Mouse (Mus musculus) left cerebral cortex, postnatal 25 days (tissue): Measurements from ENCODE around the gene Necab3. TPM values are rescaled to one million over a fixed set of nuclear protein-coding genes. Genes with fewer than 3 reads are reported as not detected.

ENCODE experiments used
- DNase-seq, 2 experiments: peaks; one replicate each; pipeline ENCODE4 v3.0.0; 2022; ENCODE audit warnings: low spot score in 2 of 2, mixed read lengths in 1 of 2
- intact Hi-C: fragments of 180-260 bp; cut with DNase I; formaldehyde crosslinking; loops from one replicate; pipeline ENCODE4 v1.15.1; 2025
- total RNA-seq, 2 experiments: library from RNA; stranded (reverse); gene quantifications; 2 replicates each; pipeline ENCODE4 v1.2.3; 2021

The Necab3 gene
- total RNA-seq, 2 experiments from 2014 or later = 82.5 to 88.7 TPM

- intact Hi-C loops = no loop called here
- no peak for DNase-seq
Observed at GRCm38 (mm10) chr2:154549886-154550189, 8.9 kb downstream of the Necab3 start.

DNA sequence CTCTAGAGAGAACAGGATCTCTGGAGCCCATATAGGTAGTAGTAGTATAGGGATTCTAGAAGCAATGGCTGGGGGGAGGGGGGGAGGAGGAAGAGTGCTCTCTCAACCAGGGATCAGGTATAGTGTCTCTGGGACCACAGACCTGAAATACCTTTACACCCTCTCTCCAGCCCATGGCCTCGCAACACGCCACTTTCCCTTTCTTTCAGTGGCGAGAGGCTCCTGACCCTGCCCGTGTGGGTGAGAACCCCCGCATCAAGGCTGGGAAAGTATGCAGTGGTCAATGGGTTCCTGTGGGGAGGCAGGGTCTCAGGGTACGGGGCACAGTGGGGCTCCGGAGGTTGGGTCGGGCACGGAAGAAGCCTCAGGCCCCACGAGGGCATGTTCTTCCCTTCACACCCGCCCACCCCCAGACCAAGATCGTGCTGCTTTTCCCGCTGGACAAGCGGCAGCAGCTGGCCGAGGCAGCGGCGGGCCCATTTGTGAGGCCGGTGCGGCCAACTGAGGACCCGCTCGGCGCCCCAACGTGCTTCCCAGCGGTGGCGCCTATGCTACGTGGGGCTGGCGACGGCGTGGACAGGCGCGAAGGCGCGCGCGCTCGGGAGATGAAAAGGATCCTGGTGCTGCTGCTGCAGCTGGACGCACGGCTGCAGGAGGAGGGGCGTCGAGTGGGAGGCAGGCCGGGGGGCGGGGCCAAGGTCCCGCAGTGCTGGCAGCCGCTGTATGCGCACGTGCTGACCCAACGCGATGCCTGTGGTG, 9.4 kb downstream of the Necab3 start:
- intact Hi-C loops = no loop called here
- peak in 1 of 2 experiments; percentile 62 for DNase-seq

DNA sequence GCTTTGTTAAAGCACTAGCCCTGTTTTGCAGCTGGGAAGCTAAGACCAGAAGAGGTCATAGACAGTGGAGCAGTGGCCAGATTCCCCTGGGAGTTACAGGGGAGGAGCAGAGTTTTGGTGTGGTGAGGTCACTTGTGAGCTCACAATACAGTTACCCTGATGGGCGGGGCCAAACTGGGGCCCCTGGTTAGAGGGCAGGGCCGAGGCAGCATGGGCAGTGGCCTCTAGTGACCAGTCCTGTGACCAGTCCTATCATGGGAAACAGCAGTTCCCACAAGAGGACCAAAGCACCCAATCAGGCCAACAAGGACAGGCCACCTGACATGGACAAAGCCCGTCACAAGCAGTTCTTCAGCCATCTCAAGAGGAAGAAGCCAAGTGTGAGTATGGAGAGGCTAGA, 10.0 kb downstream of the Necab3 start:
- intact Hi-C loops = no loop called here
- DNase-seq = no peak

DNA sequence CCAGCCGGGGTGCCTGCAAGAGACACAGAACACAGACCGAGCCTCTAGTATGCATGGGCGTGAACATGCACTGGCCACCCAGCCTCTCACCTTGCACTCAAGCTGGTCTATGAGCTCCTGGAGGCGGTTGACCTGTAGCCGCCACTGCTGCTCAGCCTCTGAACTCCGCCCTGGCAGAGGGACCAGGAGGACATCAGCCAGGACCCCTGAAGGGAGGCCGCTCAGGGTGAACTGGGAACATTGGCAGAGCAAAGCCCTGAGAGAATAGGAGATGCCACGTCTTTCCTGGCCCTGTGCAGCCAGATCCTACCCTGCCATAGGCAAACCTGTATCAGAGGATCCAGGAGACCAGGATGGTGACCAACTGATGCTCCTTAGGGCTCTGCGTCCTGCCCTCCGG, 12.0 kb downstream of the Necab3 start, which contains the start of gene 1700003F12Rik:
Gene 1700003F12Rik, plus strand, starts transcription at position 375 of the 400 bp plus-strand sequence.
- DNase-seq = no peak
- intact Hi-C loops = no loop called here

- intact Hi-C loops = no loop called here
- DNase-seq = peak in 1 of 2 experiments; percentile 80
Observed at GRCm38 (mm10) chr2:154543567-154544347, 14.9 kb downstream of the Necab3 start.

DNA sequence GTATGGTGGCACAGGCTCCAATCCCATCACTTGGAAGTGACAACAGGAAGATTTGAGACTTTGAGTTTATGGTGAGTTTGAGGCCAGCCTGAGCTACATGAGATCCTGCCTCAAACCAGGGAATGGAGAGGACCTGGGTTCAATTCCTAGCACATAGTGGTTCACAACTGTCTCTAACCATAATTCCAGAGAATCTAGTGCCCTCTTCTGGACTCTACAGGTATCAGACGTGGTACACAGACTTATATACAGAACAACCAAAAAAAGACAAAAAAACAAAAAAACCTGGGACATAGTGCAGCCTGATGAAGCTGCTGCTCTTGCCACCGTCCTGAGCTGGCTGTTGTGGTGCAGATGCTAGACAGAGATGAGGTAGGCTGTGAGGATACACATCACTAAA, 17.1 kb downstream of the Necab3 start:
- intact Hi-C loops = no loop called here

DNA sequence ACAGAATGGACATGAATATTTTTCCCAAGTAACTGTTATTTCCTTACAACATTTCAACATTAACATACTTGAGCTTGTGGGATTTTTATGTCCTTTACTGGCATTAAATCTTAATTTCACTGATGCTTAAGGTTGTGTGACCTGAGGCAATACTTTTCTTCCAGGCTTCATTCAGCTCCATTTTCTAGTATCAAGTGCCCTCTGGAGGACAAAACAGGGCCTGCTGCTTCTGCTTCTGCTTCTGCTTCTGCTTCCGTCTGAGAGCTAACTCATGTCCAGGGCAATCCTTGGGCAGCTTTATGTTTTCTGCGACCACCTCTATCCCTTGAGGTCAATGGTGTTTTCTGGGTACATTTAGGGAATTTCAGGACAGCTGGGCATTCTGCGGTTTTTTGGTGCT, 19.0 kb downstream of the Necab3 start:
- intact Hi-C loops = loop anchor here (1.0 to 5.0 kb wide), 2 partner anchors 102 to 122 kb away; partner anchors contain the start of gene Cbfa2t2
- DNase-seq = peak in 1 of 2 experiments; percentile 79

More for the DNA sequence above, 17.1 kb downstream of the Necab3 start:
- DNase-seq = no peak

GRCm38 (mm10) chr2:154538710-154539109, 20.0 kb downstream of the Necab3 start:
- no peak for DNase-seq
- intact Hi-C loops = loop anchor here (1.0 to 5.0 kb wide), 4 partner anchors 46 to 159 kb away; partner anchors contain the start of gene Cbfa2t2

DNA sequence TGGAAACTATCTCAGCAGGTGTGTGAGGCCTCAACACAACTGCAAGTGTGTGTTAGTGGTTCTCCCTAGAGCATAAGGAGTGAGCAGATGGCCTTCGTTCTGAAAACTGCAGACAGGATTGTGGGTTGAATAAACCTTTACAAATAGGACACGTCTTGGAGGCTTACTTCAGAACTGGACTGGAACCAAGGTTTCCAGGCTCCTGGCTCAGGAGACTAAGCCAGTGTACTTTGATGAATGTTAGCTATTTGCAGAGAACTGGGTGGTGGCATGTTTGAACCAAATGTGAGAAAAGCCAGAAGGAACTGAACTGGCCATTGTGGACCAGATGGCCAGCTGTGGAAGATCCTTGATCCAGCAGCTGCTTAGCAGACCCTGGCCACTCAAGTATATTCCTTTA, 20.4 kb downstream of the Necab3 start:
- peak in 1 of 2 experiments; percentile 92 for DNase-seq
- intact Hi-C loops = loop anchor here (1.0 to 5.0 kb wide), 3 partner anchors 46 to 159 kb away; partner anchors contain the start of gene Cbfa2t2

GRCm38 (mm10) chr2:154534704-154535270, 23.9 kb downstream of the Necab3 start:
- no peak for DNase-seq
- intact Hi-C loops = loop anchor here (5.0 kb wide), 1 partner anchor 97 kb away; the partner anchor contains the start of gene Cbfa2t2

DNA sequence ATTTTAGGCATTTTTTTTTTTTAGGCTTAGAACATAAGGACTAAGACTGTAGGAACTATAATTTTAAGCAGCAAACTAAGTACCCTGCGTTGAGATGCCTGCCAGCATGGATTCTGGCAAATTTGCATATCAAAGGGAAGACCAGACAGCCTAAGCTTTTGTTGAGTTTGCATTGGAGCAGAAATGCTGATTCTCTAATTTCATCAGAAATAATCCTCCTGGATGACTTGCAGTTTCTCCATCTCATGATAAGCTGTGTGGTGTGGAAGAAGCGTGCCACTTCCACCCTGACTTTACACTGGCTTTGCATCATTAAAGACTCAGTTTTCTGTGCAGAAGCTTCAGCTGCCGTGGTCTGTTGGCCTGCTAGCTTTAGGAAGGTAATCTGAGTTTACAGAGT, 25.8 kb downstream of the Necab3 start:
- DNase-seq = no peak
- intact Hi-C loops = no loop called here

GRCm38 (mm10) chr2:154526531-154526930, 32.2 kb downstream of the Necab3 start:
- intact Hi-C loops = no loop called here
- no peak for DNase-seq

GRCm38 (mm10) chr2:154525285-154525684, 33.4 kb downstream of the Necab3 start:
- peak; percentile 58 to 89 for DNase-seq
- intact Hi-C loops = loop anchor here (1.0 kb wide), 1 partner anchor 146 kb away; no protein-coding TSS in a partner anchor

DNA sequence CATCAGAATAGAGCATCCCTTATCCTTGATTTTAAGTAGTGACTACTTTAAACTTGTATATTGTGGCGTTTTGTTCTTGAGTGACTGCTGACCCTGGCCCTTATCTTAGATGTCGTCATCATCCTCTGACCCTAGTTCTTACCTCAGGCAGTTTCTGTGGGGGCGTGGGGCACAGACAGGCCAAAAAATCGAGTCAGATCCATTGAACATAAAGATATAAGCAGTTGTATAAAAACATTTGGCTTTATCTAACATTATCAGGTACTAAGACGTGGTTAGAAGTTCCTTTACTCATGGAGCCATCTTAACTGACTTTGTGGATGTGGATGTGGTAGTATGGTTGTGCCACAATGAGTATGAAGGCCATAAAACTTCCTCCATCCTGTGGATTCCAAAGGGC, 36.4 kb downstream of the Necab3 start:
- intact Hi-C loops = no loop called here
- no peak for DNase-seq

DNA sequence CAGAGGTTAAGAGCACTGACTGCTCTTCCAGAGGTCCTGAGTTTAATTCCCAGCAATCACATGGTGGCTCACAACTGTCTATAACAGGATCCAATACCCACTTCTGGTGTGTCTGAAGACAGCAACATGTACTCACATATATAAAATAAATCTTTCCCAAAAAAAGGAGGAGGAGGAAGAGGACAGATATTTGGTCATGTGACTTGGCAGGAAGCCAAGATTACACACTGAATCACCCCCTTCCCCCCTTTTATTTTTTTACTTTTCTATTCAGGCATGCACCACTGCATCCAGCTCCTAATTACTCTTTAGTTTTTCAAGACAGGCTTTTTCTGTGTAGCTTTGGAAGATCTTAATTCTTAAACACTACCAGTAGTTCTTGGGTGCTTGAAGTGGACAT, 37.2 kb downstream of the Necab3 start:
- intact Hi-C loops = no loop called here
- no peak for DNase-seq

- DNase-seq = peak in 1 of 2 experiments; percentile 50
- intact Hi-C loops = no loop called here
Observed at GRCm38 (mm10) chr2:154517424-154517823, 41.3 kb downstream of the Necab3 start.

GRCm38 (mm10) chr2:154516944-154517343, 41.7 kb downstream of the Necab3 start:
- intact Hi-C loops = no loop called here

DNA sequence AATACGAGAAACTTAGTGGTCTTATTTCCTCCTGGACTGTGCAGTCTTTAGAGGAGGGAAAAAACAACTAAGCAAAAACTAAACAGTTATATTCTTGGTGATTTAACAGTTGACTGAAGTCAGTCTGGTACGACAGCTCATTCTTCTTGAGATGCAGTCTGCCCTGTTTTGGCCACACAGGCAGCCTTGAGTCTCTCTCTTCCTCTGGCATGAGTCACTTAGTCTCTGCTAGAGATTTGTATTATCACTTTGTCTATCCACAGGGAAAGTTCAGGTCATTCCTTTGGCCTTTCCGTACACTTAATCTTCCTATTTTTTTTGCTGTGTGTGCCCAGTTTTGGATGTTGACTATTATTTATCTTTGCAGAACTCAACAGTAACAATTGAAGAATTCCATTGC, 48.5 kb downstream of the Necab3 start:
- intact Hi-C loops = no loop called here
- no peak for DNase-seq

More at GRCm38 (mm10) chr2:154516944-154517343, 41.7 kb downstream of the Necab3 start:
- DNase-seq = no peak

DNA sequence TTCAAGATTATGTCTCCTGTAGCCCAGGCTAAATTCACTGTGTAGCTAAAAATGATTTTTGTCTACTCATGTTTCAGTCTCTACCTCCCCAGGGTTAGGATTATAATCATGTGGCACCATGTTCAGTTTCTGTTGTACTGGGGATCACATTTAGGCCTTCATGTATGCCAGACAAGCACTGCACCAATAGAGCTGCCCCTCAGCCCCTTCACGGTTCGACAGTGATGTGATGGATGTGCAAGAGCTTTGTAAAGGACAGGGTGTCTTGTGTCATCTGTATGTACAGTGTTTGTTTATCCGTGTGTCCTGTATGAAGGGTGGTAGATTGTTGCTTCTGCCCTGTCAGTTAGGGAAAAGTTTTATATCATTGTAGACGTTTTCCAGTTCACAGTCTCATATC, 50.2 kb downstream of the Necab3 start:
- intact Hi-C loops = loop anchor here (5.0 kb wide), 1 partner anchor 36 kb away; no protein-coding TSS in a partner anchor
- no peak for DNase-seq
